Mouse (Mus musculus) ES-Bruce4 (cell line): ENCODE data around the gene Pbp2.

Experiments used
- CTCF ChIP-seq: IDR thresholded peaks from one replicate; pipeline ENCODE4 v1.8.1; 2011; ENCODE audit warnings: low read depth, low read length
- EP300 ChIP-seq: IDR thresholded peaks from 2 replicates; pipeline ENCODE4 v1.6.1; 2011; ENCODE audit warnings: low read depth, low read length; ENCODE audit not compliant: insufficient read depth
- POLR2A ChIP-seq: IDR thresholded peaks from one replicate; pipeline ENCODE4 v1.8.1; 2011; ENCODE audit warnings: low read length; ENCODE audit not compliant: insufficient read depth

DNA sequence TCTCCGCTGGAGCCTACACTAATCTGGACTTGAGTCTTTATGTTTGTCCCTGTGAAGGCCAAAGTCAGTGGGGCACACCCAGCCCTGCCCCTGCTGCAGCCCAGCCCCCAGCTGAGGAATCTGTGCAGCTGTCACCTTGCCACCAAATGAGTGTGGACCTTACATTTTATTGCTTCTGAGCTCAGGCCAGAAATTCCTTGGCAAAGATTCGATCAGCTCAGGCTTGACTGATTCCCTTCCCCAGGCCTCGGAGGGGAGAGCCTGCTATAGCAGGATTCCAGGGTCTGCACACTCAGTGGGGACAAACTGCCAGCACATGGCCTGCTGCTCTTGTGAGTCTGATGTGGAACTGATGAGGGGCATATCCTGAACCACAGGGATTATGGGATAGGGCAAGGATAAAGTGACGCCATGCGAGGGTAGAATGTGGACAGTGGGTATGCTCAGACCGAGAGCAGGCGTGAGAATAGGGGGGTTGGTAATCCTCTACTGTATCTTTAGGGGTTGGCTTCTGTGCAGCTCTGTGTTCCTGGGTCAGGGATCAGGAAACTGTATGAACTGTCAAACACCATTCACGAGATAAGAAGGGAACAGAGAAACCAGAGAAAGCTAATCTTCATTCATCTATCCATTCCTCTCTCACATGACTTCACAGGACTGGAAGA is 41.6 kb upstream of the Pbp2 start:
- TF ChIP-seq EP300 (no peak), POLR2A (no peak), CTCF (no peak)
